Mouse (Mus musculus) thymus, postnatal 14 days (tissue): Measurements from ENCODE around the gene Rnf167.
A peak's percentile ranks its signal among the peaks of the same experiment; 100 is the strongest.

Source experiments
- DNase-seq: peaks from one replicate; pipeline ENCODE4 v3.0.0; 2021

The Rnf167 gene

GRCm38 (mm10) chr11:70678576-70678975, 31.5 kb downstream of the Rnf167 start:
- DNase-seq: no peak

GRCm38 (mm10) chr11:70679361-70679760, 32.3 kb downstream of the Rnf167 start:
- DNase-seq: no peak

DNA sequence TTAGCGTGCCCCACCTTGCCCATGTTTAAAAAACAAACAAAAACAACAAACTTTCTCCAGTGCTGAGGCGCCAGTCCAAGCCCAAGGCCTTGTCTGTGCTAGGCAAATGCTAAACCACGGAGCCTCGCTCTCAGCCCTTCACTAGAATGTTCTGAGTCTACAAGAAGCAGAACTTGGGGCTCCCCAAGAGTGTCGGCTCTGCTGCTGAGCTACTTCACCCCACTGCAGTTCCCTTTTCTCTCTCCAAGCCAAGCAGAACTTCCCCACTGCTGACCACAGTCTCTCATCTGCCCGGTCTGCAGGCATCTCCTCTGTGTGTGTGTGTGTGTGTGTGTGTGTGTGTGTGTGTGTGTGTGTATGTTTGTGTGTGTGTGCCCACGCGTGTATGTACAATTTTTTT, 32.9 kb downstream of the Rnf167 start:
- DNase-seq: no peak

- no peak for DNase-seq
These were observed 34.1 kb downstream of the Rnf167 start for GRCm38 (mm10) chr11:70681170-70681569.

DNA sequence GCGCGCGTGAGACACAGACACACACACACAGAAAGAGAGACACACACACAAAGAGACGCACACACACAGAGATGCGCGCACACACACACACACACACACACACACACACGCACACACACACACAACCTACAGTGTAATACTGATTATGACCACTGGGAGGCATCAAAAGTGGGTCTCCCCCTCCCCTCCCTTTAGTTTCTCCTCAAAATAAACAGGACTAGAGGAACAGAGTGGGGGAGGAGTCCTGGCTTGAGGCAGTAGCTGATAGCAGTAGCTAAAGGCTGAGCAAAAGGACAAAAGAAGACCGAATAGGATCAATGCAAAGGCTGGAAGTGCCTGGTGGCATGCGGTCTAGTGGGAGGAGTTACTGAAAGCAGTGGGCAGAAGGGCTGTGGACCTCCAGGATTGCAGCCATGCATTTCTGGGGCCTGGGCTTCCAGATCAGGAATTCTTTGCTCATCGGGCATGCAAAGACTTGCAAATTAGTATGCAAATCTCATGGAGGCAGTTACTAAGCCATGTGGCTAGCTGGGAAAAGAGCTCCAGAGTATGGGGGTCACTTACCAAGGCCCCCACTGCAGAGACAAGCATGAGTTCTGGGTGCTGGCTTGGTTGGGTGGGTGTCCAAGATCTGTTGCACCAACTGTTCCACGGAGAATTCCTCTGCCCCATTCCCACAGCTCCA, 35.0 kb downstream of the Rnf167 start:
- peak; percentile 37 for DNase-seq

DNA sequence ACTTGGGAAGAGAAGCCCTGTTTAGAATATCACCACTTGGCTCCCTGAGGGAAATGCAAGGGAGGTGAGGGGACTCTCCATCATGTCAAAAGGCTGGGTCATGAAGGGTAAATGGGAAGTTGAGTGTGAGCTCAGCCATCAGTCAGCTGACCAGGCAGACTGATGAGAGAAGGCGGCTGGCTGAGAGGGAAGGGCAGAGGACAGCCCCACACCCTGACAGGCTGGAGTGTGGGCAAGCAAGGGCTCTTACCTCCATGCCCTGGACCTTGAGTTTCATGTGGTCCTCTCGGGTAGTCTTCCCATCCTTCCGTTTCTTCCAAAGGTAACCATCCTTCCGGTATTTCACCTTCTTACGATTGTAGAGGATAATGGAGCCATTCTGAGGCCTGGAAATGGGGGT, 36.6 kb downstream of the Rnf167 start:
- no peak for DNase-seq

- no peak for DNase-seq
These were observed 40.0 kb downstream of the Rnf167 start for GRCm38 (mm10) chr11:70686901-70687566.

GRCm38 (mm10) chr11:70687601-70688199, 40.7 kb downstream of the Rnf167 start, which contains the start of gene Camta2:
TSS of gene Camta2 (minus strand) at chr11:70688105.
- peak; percentile 90 for DNase-seq

- DNase-seq: no peak
These were observed 41.3 kb downstream of the Rnf167 start for GRCm38 (mm10) chr11:70688372-70688771.

DNA sequence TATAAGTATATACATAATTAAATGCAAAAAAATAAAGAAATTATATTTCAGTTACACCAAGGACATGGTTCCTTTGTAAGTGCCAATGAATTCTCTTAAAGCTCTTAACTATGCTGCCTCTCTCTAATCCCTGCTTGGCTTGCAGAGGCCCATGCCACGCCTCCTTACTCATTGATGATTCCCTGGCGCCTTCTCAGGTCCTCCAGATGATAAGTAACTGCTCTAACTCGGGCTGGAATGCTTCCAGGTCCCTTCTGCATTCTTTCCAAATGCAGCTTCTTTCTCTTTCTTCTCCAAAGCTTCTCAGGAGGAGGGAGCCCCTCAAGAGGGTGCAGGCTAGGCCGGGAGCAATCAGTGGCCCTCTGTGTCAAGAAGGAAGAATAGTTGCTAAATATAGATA, 42.5 kb downstream of the Rnf167 start:
- DNase-seq: no peak

DNA sequence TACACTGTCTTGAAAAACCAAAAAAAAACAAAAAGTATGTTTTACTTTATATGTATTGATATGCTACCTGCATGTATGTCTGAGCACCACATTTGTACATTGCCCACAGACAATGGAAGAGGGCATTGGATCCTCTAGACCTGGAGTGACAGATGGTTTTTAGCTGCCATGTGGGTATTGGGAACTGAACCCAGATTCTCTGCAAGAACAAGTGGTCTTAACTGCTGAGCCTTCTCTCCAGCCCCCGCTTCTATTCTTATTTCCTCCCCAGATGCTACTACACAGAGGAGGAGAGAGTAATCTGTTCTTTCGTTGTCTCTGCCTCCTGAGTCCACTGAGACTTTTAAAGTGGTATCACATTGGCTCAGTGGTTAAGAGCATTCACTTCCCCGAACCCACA, 46.5 kb downstream of the Rnf167 start:
- DNase-seq: no peak

DNA sequence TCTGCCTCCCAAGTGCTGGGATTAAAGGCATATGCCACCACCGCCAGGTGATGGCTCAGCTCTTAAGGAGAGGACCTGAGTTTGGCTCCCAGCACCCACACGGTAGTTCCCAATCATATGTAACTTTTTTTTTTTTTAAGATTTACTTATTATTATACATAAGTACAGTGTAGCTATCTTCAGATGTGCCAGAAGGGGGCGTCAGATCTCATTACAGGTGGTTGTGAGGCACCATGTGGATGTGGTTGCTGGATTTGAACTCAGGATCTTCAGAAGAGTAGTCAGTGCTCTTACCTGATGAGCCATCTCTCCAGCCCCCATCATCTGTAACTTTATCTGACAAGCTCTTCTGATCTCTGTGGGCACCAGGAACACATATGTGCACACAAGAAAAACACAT, 50.3 kb downstream of the Rnf167 start:
- DNase-seq: no peak

GRCm38 (mm10) chr11:70699051-70699450, 52.0 kb downstream of the Rnf167 start:
- no peak for DNase-seq

GRCm38 (mm10) chr11:70699722-70700556, 52.9 kb downstream of the Rnf167 start, which contains the start of the genes Inca1 and Kif1c:
TSS of gene Inca1 (minus strand) at chr11:70700155.
TSS of gene Kif1c (plus strand) at chr11:70700548.
- peak; percentile 98 for DNase-seq

DNA sequence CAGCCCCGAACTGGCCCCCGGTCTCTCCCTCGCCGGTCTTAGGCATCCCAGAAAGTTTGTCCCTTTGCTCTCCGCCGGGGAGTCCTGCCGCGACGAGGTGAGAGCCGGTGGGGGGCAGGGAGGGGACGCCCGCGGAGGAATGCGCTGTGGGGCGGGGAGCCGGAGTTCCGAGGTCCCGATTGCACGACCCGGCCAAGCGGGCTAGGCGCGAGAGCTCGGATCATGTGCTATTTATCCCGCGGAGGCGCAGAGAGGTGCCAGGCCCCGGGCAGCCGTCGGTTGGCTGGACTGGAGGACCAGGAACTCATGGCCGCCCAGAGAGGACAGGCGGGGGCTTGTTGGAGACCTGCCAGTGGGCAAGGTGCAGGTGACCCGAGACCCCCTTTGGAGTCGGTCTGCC, 53.6 kb downstream of the Rnf167 start:
- DNase-seq: peak; percentile 70
